Mouse (Mus musculus) limb, embryonic 13.5 days (tissue): Measurements from ENCODE around the gene Luc7l. TPM values are rescaled to one million over a fixed set of nuclear protein-coding genes. Genes with fewer than 3 reads are reported as not detected.

ENCODE experiments used
- polyA plus RNA-seq: library from polyadenylated mRNA; unstranded; fragments of >200 nt; fragmentation: Nextera tagmentation; extraction: Ambion mirVana; gene quantifications from 2 replicates; pipeline ENCODE4 v1.2.1, GENCODE M21; 2015

Luc7l gene
- polyA plus RNA-seq, 1 experiment from 2014 or later, result 127 TPM

Other genes starting within 250 kb of the Luc7l start
- 19.5 and 20.5 TPM in 2 replicates for gene Rab11fip3, start 183.3 kb upstream of the Luc7l start, polyA plus RNA-seq
- gene Decr2, start 162.6 kb upstream of the Luc7l start, polyA plus RNA-seq, result 35.3 and 36.2 TPM in 2 replicates
- 125 and 135 TPM in 2 replicates for gene Nme4, start 157.3 kb upstream of the Luc7l start, polyA plus RNA-seq
- 0.97 and 1.0 TPM in 2 replicates for gene Tmem8, start 139.6 kb upstream of the Luc7l start, polyA plus RNA-seq
- gene Mrpl28, start 129.4 kb upstream of the Luc7l start, polyA plus RNA-seq, result 193 and 199 TPM in 2 replicates
- gene Axin1, start 114.2 kb upstream of the Luc7l start, polyA plus RNA-seq, result 11.3 and 12.1 TPM in 2 replicates
- 0.25 and 0.91 TPM in 2 replicates for gene Pdia2, start 53.8 kb upstream of the Luc7l start, polyA plus RNA-seq
- gene Rgs11, start 49.9 kb upstream of the Luc7l start, polyA plus RNA-seq, result 7.0 and 7.8 TPM in 2 replicates
- gene Arhgdig, start 45.1 kb upstream of the Luc7l start, polyA plus RNA-seq, result 7.1 and 8.1 TPM in 2 replicates
- gene Fam234a, start 8.7 kb upstream of the Luc7l start, polyA plus RNA-seq, result 44.0 and 44.7 TPM in 2 replicates
- 0.51 and 0.65 TPM in 2 replicates for gene Neurl1b, start 161.9 kb downstream of the Luc7l start, polyA plus RNA-seq